Mouse (Mus musculus) embryonic fibroblast, embryonic 13.5 days (primary cell): ENCODE measurements at regions not wholly inside any gene's neighbourhood (a gene's known extent, or its start where the extent isn't known, plus 50 kb on each side); places are given as distances from the start of the nearest gene placed in this dataset.

Source experiments
- CTCF ChIP-seq: IDR thresholded peaks from 2 replicates; pipeline ENCODE4 v1.5.1; 2011; ENCODE audit warnings: mild to moderate bottlenecking, control low read depth, low read length, moderate library complexity, borderline replicate concordance; ENCODE audit not compliant: insufficient read depth
- POLR2A ChIP-seq: IDR thresholded peaks from 2 replicates; pipeline ENCODE4 v1.6.1; 2011; ENCODE audit warnings: low read depth, mild to moderate bottlenecking, control low read depth, low read length, moderate library complexity

DNA sequence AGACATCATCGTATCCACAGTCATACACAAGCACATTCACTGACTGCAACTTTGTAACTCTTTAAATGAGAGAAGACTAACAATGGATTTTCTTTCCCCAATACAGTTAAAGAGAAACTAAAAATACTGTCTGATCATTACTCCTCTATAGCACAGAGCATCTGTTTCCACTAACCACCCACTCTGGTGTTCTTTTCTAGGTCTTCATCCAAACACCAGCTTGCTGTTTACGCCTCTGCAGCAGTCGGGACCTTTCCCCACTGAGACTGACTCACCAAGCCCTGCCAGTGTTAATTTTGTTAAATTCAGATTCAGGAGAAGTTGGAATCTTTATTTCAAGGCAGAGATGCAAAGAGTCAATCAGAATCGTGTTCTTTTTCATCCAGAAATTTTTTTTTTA is 300.3 kb upstream of the Slc39a10 start:
- TF ChIP-seq POLR2A = no peak
- TF ChIP-seq CTCF = no peak
